Mouse (Mus musculus) stomach, embryonic 14.5 days (tissue): ENCODE results near the gene Fam173b. TPM values are rescaled to one million over a fixed set of nuclear protein-coding genes. Genes with fewer than 3 reads are reported as not detected.

Source experiments
- ATAC-seq: fragments of 200-750 bp; cut with Nextera tagmentation; 2 replicates; pipeline ENCODE4 v1.8.0; 2017; ENCODE audit warnings: low read depth, moderate TSS enrichment; ENCODE audit not compliant: insufficient number of reproducible peaks, insufficient read depth, low FRiP score
- H3K27ac ChIP-seq: fragments of 300-500 bp; sonication (generic); 2 replicates; pipeline ENCODE4 v1.5.1; 2014; ENCODE audit warnings: mild to moderate bottlenecking, low read length, moderate library complexity, mixed read lengths
- H3K27me3 ChIP-seq: fragments of 300-500 bp; sonication (generic); 2 replicates; pipeline ENCODE4 v1.6.1; 2014; ENCODE audit warnings: low read length, control low read depth, mixed read lengths; ENCODE audit not compliant: control insufficient read depth, insufficient read depth
- H3K36me3 ChIP-seq: fragments of 300-500 bp; sonication (generic); 2 replicates; pipeline ENCODE4 v1.6.1; 2014; ENCODE audit warnings: mild to moderate bottlenecking, control low read depth, low read length, moderate library complexity, mixed read lengths; ENCODE audit not compliant: control insufficient read depth, insufficient read depth
- H3K4me1 ChIP-seq: fragments of 300-500 bp; sonication (generic); 2 replicates; pipeline ENCODE4 v1.6.1; 2014; ENCODE audit warnings: low read length, control low read depth, mixed read lengths; ENCODE audit not compliant: control insufficient read depth, insufficient read depth
- H3K4me2 ChIP-seq: fragments of 300-500 bp; sonication (generic); replicated peaks from 2 replicates; pipeline ENCODE4 v1.6.1; 2014; ENCODE audit warnings: low read depth, low read length, control low read depth
- H3K4me3 ChIP-seq: fragments of 300-500 bp; sonication (generic); 2 replicates; pipeline ENCODE4 v1.5.1; 2014; ENCODE audit warnings: low read depth, low read length, control low read depth
- H3K9ac ChIP-seq: fragments of 300-500 bp; sonication (generic); replicated peaks from 2 replicates; pipeline ENCODE4 v1.6.1; 2014; ENCODE audit warnings: low read depth, mild to moderate bottlenecking, control low read depth, low read length, moderate library complexity, mixed read lengths
- H3K9me3 ChIP-seq: fragments of 300-500 bp; sonication (generic); 2 replicates; pipeline ENCODE4 v1.6.1; 2016; ENCODE audit warnings: low read depth, low read length, control low read depth; ENCODE audit not compliant: control insufficient read depth
- WGBS: fragments of 180-500 bp; shearing (Covaris S2); extraction: QIAGEN DNeasy Blood & Tissue Kit; methylation state at CpG from one replicate; pipeline ENCODE4 v1.1.7; 2014; 5-methylcytosine and 5-hydroxymethylcytosine counted together
- polyA plus RNA-seq: library from polyadenylated mRNA; unstranded; fragments of >200 nt; fragmentation: Nextera tagmentation; extraction: Ambion mirVana; gene quantifications from 2 replicates; pipeline ENCODE4 v1.2.1, GENCODE M21; 2014

Gene Fam173b
- polyA plus RNA-seq, 1 experiment from 2014 or later: 12.1 TPM

DNA sequence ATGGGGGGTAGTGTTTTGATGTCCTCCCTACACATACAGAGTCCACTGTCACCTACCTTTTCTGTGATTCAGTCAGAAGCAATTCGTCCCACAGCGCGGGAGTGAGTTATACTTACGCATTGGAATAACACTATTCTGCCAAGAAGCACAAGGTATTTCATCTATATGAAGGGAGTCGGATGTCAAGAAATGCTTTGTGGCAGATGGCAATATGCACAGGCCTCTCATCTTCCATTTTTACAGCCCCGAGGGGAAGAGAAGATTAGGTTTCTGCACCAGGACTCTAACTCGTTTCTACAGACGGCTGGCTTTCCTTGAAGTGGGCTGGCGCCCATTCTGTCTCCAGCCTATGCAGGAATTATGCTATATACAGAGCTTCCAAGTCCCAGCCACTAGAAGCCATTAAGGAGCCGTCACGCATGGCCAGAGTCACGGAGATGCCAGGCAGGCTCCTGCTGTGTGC, 29.8 kb downstream of the Fam173b start:
- no peaks in the 10 kb centered on the region for H3K4me1 ChIP-seq
- H3K4me2 ChIP-seq: no peak overlapping the region
- no peaks in the 10 kb centered on the region for H3K36me3 ChIP-seq
- no peak overlapping the region for H3K9ac ChIP-seq
- no peak overlapping the region for H3K4me3 ChIP-seq
- H3K27me3 ChIP-seq: no peaks in the 10 kb centered on the region
- ATAC-seq: no peak
- no peaks in the 10 kb centered on the region for H3K9me3 ChIP-seq
- H3K27ac ChIP-seq: no peak overlapping the region
- 81% methylated on average over 12 of the region's 12 CpGs for WGBS

GRCm38 (mm10) chr15:31632478-31632877, 30.8 kb downstream of the Fam173b start:
- no peak overlapping the region for H3K4me3 ChIP-seq
- ATAC-seq: no peak
- H3K9ac ChIP-seq: no peak overlapping the region
- 71% methylated on average over 4 of the region's 4 CpGs for WGBS
- no peaks in the 10 kb centered on the region for H3K9me3 ChIP-seq
- H3K27me3 ChIP-seq: no peaks in the 10 kb centered on the region
- no peak overlapping the region for H3K27ac ChIP-seq
- H3K4me1 ChIP-seq: no peaks in the 10 kb centered on the region
- no peaks in the 10 kb centered on the region for H3K36me3 ChIP-seq
- H3K4me2 ChIP-seq: no peak overlapping the region

DNA sequence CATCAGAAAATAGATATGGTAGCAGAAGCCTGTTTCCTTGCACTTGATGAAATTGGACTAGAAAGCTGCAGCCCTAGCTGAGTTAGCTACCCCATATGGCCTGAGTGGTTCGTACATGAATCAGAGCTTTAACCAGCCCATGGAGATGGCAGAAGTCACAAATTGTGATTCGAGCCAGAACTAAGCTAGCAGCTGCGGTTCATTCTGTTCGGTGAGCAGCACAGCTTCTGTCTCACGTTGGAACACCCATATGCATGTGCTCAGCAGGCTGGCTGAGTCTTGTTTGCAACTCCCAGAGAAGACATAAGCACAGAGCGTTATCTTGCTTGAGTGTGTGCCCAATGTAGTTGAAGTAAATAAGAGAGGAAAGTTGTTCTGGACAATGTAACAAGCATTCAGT, 32.9 kb downstream of the Fam173b start:
- Histone ChIP-seq H3K27me3 (no peaks in the 10 kb centered on the region), H3K9me3 (no peaks in the 10 kb centered on the region), H3K36me3 (no peaks in the 10 kb centered on the region), H3K9ac (no peak overlapping the region), H3K4me2 (no peak overlapping the region), H3K27ac (no peak overlapping the region), H3K4me1 (no peaks in the 10 kb centered on the region), H3K4me3 (no peak overlapping the region)
- ATAC-seq: no peak
- 77% methylated on average over 6 of the region's 6 CpGs for WGBS

GRCm38 (mm10) chr15:31636091-31636595, 34.5 kb downstream of the Fam173b start:
- 82% methylated on average over 9 of the region's 9 CpGs for WGBS
- Histone ChIP-seq H3K9ac (no peak overlapping the region), H3K9me3 (no peaks in the 10 kb centered on the region), H3K4me3 (no peak overlapping the region), H3K36me3 (no peaks in the 10 kb centered on the region), H3K4me1 (no peaks in the 10 kb centered on the region), H3K27me3 (no peaks in the 10 kb centered on the region), H3K4me2 (no peak overlapping the region), H3K27ac (no peak overlapping the region)
- no peak for ATAC-seq

- no peak overlapping the region for H3K4me3 ChIP-seq
- no peak overlapping the region for H3K9ac ChIP-seq
- H3K27me3 ChIP-seq: no peaks in the 10 kb centered on the region
- no peaks in the 10 kb centered on the region for H3K4me1 ChIP-seq
- no peaks in the 10 kb centered on the region for H3K36me3 ChIP-seq
- H3K27ac ChIP-seq: no peak overlapping the region
- H3K9me3 ChIP-seq: no peaks in the 10 kb centered on the region
- ATAC-seq: no peak
- no peak overlapping the region for H3K4me2 ChIP-seq
- 76% methylated on average over 6 of the region's 6 CpGs for WGBS
These were observed 45.6 kb downstream of the Fam173b start for GRCm38 (mm10) chr15:31647225-31647624.

DNA sequence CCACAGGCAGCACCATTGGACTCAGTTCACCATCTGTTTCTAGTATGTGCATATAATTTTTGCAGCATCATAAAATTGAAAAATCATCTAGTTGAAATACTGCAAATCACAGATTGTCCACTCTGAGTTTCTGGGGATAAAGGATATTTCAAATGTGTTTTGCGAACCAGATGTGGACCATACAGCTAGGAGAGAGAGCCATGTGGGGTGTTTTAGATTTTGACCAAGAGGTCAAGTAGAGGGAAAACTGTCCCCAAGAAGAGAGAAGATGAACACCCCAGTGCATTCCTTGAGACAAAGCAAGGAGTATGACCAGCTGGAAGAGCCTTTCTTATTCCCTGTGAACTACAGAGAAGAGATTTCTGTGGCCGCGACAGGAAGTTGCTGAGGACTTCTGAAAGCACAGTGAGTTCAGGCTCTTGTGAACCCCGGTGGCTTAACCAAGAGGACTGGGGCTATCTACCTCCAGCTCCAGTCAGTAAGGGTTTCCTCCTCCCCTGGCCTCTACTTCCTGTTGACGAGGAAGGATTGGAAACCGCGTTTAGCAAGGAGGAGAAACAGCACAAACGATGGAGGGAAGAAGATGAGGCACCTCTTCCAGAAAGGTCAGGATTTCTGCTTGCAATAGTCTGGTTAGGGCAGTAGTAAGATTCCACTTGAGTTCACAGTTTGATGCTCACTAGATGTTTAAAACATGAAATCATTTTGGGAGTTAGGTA, 46.4 kb downstream of the Fam173b start:
- no peaks in the 10 kb centered on the region for H3K27me3 ChIP-seq
- no peaks in the 10 kb centered on the region for H3K36me3 ChIP-seq
- no peak overlapping the region for H3K4me3 ChIP-seq
- H3K9ac ChIP-seq: no peak overlapping the region
- WGBS: 65% methylated on average over 8 of the region's 8 CpGs
- no peaks in the 10 kb centered on the region for H3K4me1 ChIP-seq
- H3K4me2 ChIP-seq: no peak overlapping the region
- no peak overlapping the region for H3K27ac ChIP-seq
- no peak for ATAC-seq
- H3K9me3 ChIP-seq: no peaks in the 10 kb centered on the region

DNA sequence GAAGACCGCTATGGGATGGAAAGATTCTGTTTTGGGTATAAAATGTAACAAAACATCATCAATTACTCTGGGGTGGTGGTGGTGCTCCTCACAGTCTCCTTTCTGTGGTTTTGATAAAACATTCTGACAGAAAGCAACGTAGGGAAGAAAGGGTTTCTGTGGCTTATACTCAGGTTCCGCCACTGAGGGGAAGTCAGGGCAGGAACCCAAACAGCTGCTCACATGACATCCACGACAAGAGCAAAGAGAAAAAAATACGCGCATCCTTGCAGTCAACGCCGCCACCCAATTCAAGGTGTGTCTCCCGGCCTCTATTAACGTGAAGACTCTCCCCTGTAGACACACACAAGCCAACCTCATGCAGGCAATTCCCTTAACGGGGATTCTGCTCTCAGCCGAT, 48.0 kb downstream of the Fam173b start:
- Histone ChIP-seq H3K36me3 (no peaks in the 10 kb centered on the region), H3K4me2 (no peak overlapping the region), H3K27me3 (no peaks in the 10 kb centered on the region), H3K9ac (no peak overlapping the region), H3K4me1 (no peaks in the 10 kb centered on the region), H3K27ac (no peak overlapping the region), H3K4me3 (no peak overlapping the region), H3K9me3 (no peaks in the 10 kb centered on the region)
- no peak for ATAC-seq
- 90% methylated on average over 12 of the region's 12 CpGs for WGBS

DNA sequence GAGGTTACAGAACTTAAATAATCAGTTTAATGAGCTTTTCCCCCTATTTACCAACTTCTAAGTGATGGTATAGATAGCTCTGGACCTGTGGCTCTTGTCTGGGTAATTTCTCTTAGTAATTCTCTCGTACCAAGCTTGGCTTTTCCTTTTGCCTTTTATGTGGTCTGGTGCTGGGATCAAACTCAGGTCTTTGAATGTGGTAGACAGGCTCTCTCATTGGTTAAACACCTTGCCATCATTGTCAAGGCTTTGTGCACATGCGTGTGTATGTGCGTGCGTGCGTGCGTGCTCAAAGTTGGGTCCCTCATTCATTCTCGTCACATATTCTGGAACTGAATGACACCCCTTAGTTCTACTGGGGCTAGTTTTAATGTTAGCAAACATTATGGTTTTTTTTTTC, 49.2 kb downstream of the Fam173b start:
- H3K4me2 ChIP-seq: no peak overlapping the region
- no peaks in the 10 kb centered on the region for H3K36me3 ChIP-seq
- ATAC-seq: no peak
- H3K4me3 ChIP-seq: no peak overlapping the region
- no peaks in the 10 kb centered on the region for H3K4me1 ChIP-seq
- H3K9me3 ChIP-seq: no peaks in the 10 kb centered on the region
- H3K9ac ChIP-seq: no peak overlapping the region
- no peaks in the 10 kb centered on the region for H3K27me3 ChIP-seq
- WGBS: 92% methylated on average over 7 of the region's 7 CpGs
- no peak overlapping the region for H3K27ac ChIP-seq
